Mouse (Mus musculus): ENCODE results near the gene Igsf3. TPM values are rescaled to one million over a fixed set of nuclear protein-coding genes. Genes with fewer than 3 reads are reported as not detected.

Igsf3 gene
- polyA plus RNA-seq, 2 experiments: 20.4 to 38.4 TPM

- no peak for ATAC-seq (ENCODE audit: low FRiP score, low read depth)
- Histone ChIP-seq H3K27ac (replicated peaks; ENCODE audit: low read depth, low read length) (no peak overlapping the region), H3K9ac (ENCODE audit: low read depth, low read length, severe bottlenecking) (no peak overlapping the region), H3K9me3 (ENCODE audit: control insufficient read depth, low read length) (no peaks in the 10 kb centered on the region), H3K4me3 (replicated peaks; ENCODE audit: low read length) (no peak overlapping the region), H3K27me3 (ENCODE audit: control insufficient read depth, insufficient read depth, low read length) (no peaks in the 10 kb centered on the region), H3K4me2 (replicated peaks; ENCODE audit: low read depth, low read length, severe bottlenecking) (no peak overlapping the region), H3K4me1 (ENCODE audit: control insufficient read depth, insufficient read depth, low read length) (peaks cover 74% of the 10 kb centered on the region), H3K36me3 (ENCODE audit: control insufficient read depth, insufficient read depth, low read length) (no peaks in the 10 kb centered on the region)
- 35% methylated on average over 4 of the region's 4 CpGs for WGBS
- no peak for DNase-seq (ENCODE audit: low spot score)
- TF ChIP-seq POLR2A (IDR thresholded peaks at IDR 0.05; ENCODE audit: borderline replicate concordance, extremely low read depth, insufficient read depth, insufficient read length): no peak
Observed at GRCm38 (mm10) chr3:101382751-101383150, 5.9 kb downstream of the Igsf3 start.

GRCm38 (mm10) chr3:101386430-101387016, 9.6 kb downstream of the Igsf3 start:
- Histone ChIP-seq H3K9me3 (ENCODE audit: control insufficient read depth, low read length) (no peaks in the 10 kb centered on the region), H3K4me1 (ENCODE audit: control insufficient read depth, insufficient read depth, low read length) (peaks cover 72% of the 10 kb centered on the region), H3K36me3 (ENCODE audit: control insufficient read depth, insufficient read depth, low read length) (no peaks in the 10 kb centered on the region), H3K4me2 (replicated peaks; ENCODE audit: low read depth, low read length, severe bottlenecking) (no peak overlapping the region), H3K27me3 (ENCODE audit: control insufficient read depth, insufficient read depth, low read length) (no peaks in the 10 kb centered on the region), H3K9ac (ENCODE audit: low read depth, low read length, severe bottlenecking) (no peak overlapping the region), H3K27ac (replicated peaks; ENCODE audit: low read depth, low read length) (no peak overlapping the region), H3K4me3 (replicated peaks; ENCODE audit: low read length) (no peak overlapping the region)
- WGBS: 46% methylated on average over 8 of the region's 8 CpGs
- ATAC-seq (ENCODE audit: low FRiP score, low read depth): no peak
- TF ChIP-seq POLR2A (IDR thresholded peaks at IDR 0.05; ENCODE audit: borderline replicate concordance, extremely low read depth, insufficient read depth, insufficient read length): no peak
- DNase-seq (ENCODE audit: low spot score): no peak

- Histone ChIP-seq H3K9ac (ENCODE audit: low read depth, low read length, severe bottlenecking) (no peak overlapping the region), H3K4me2 (replicated peaks; ENCODE audit: low read depth, low read length, severe bottlenecking) (no peak overlapping the region), H3K36me3 (ENCODE audit: control insufficient read depth, insufficient read depth, low read length) (no peaks in the 10 kb centered on the region), H3K4me1 (ENCODE audit: control insufficient read depth, insufficient read depth, low read length) (peaks cover 69% of the 10 kb centered on the region), H3K27ac (replicated peaks; ENCODE audit: low read depth, low read length) (no peak overlapping the region), H3K4me3 (replicated peaks; ENCODE audit: low read length) (no peak overlapping the region), H3K9me3 (ENCODE audit: control insufficient read depth, low read length) (no peaks in the 10 kb centered on the region), H3K27me3 (ENCODE audit: control insufficient read depth, insufficient read depth, low read length) (no peaks in the 10 kb centered on the region)
- ATAC-seq (ENCODE audit: low FRiP score, low read depth) (no peak), DNase-seq (ENCODE audit: low spot score) (no peak)
- WGBS: 8% methylated on average over 10 of the region's 10 CpGs
- TF ChIP-seq POLR2A (IDR thresholded peaks at IDR 0.05; ENCODE audit: borderline replicate concordance, extremely low read depth, insufficient read depth, insufficient read length): no peak
Observed at GRCm38 (mm10) chr3:101387849-101388248, 11.0 kb downstream of the Igsf3 start.

GRCm38 (mm10) chr3:101389566-101389965, 12.7 kb downstream of the Igsf3 start:
- TF ChIP-seq POLR2A (IDR thresholded peaks at IDR 0.05; ENCODE audit: borderline replicate concordance, extremely low read depth, insufficient read depth, insufficient read length): no peak
- Histone ChIP-seq H3K27ac (replicated peaks; ENCODE audit: low read depth, low read length) (no peak overlapping the region), H3K27me3 (ENCODE audit: control insufficient read depth, insufficient read depth, low read length) (no peaks in the 10 kb centered on the region), H3K4me1 (ENCODE audit: control insufficient read depth, insufficient read depth, low read length) (peaks cover 71% of the 10 kb centered on the region), H3K9ac (ENCODE audit: low read depth, low read length, severe bottlenecking) (no peak overlapping the region), H3K36me3 (ENCODE audit: control insufficient read depth, insufficient read depth, low read length) (no peaks in the 10 kb centered on the region), H3K4me3 (replicated peaks; ENCODE audit: low read length) (no peak overlapping the region), H3K9me3 (ENCODE audit: control insufficient read depth, low read length) (no peaks in the 10 kb centered on the region), H3K4me2 (replicated peaks; ENCODE audit: low read depth, low read length, severe bottlenecking) (no peak overlapping the region)
- no peak for ATAC-seq (ENCODE audit: low FRiP score, low read depth)
- 78% methylated on average over 3 of the region's 3 CpGs for WGBS
- DNase-seq (ENCODE audit: low spot score): no peak

- ATAC-seq (ENCODE audit: low FRiP score, low read depth) (no peak), DNase-seq (ENCODE audit: low spot score) (no peak)
- Histone ChIP-seq H3K27ac (replicated peaks; ENCODE audit: low read depth, low read length) (no peak overlapping the region), H3K9ac (ENCODE audit: low read depth, low read length, severe bottlenecking) (no peak overlapping the region), H3K27me3 (ENCODE audit: control insufficient read depth, insufficient read depth, low read length) (no peaks in the 10 kb centered on the region), H3K4me3 (replicated peaks; ENCODE audit: low read length) (no peak overlapping the region), H3K4me2 (replicated peaks; ENCODE audit: low read depth, low read length, severe bottlenecking) (no peak overlapping the region), H3K4me1 (ENCODE audit: control insufficient read depth, insufficient read depth, low read length) (peaks cover 80% of the 10 kb centered on the region), H3K9me3 (ENCODE audit: control insufficient read depth, low read length) (no peaks in the 10 kb centered on the region), H3K36me3 (ENCODE audit: control insufficient read depth, insufficient read depth, low read length) (no peaks in the 10 kb centered on the region)
- WGBS: 44% methylated on average over 9 of the region's 9 CpGs
- TF ChIP-seq POLR2A (IDR thresholded peaks at IDR 0.05; ENCODE audit: borderline replicate concordance, extremely low read depth, insufficient read depth, insufficient read length): no peak
Observed at GRCm38 (mm10) chr3:101390472-101390871, 13.6 kb downstream of the Igsf3 start.

- 91% methylated on average over 6 of the region's 6 CpGs for WGBS
- Histone ChIP-seq H3K4me2 (replicated peaks; ENCODE audit: low read depth, low read length, severe bottlenecking) (no peak overlapping the region), H3K9me3 (ENCODE audit: control insufficient read depth, low read length) (no peaks in the 10 kb centered on the region), H3K9ac (ENCODE audit: low read depth, low read length, severe bottlenecking) (no peak overlapping the region), H3K27ac (replicated peaks; ENCODE audit: low read depth, low read length) (no peak overlapping the region), H3K36me3 (ENCODE audit: control insufficient read depth, insufficient read depth, low read length) (no peaks in the 10 kb centered on the region), H3K4me1 (ENCODE audit: control insufficient read depth, insufficient read depth, low read length) (peaks cover 88% of the 10 kb centered on the region), H3K27me3 (ENCODE audit: control insufficient read depth, insufficient read depth, low read length) (no peaks in the 10 kb centered on the region), H3K4me3 (replicated peaks; ENCODE audit: low read length) (no peak overlapping the region)
- ATAC-seq (ENCODE audit: low FRiP score, low read depth) (no peak), DNase-seq (ENCODE audit: low spot score) (no peak)
- TF ChIP-seq POLR2A (IDR thresholded peaks at IDR 0.05; ENCODE audit: borderline replicate concordance, extremely low read depth, insufficient read depth, insufficient read length): no peak
Observed at GRCm38 (mm10) chr3:101391991-101392390, 15.1 kb downstream of the Igsf3 start.
